Mouse (Mus musculus): ENCODE results near the gene Pkd1. TPM values are rescaled to one million over a fixed set of nuclear protein-coding genes. Genes with fewer than 3 reads are reported as not detected.

The Pkd1 gene
- polyA plus RNA-seq, 1 experiment from 2014 or later, result 24.7 TPM

DNA sequence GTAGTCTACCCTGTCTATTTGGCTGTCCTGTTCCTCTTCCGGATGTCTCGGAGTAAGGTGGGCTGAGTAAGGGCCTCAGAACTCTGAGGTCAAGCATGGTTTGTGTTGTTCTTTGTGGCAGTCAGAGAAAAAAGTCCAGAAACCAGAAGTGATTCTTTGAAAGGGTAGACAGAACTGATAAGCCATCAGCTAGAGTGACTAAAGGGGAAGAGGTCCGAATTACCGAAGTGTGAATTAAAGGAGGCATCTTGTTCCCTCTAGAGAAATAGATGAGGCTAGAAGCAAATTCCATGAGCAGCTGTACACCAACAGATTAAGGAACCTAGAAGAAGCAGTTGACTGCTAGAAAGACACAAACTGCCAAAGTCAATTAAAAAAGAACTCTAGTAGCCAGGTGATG is 36.9 kb downstream of the Pkd1 start:
- Histone ChIP-seq H3K4me1 (no peaks in the 10 kb centered on the region), H3K27ac (no peak overlapping the region), H3K27me3 (ENCODE audit: low read depth, poor library complexity, severe bottlenecking) (no peaks in the 10 kb centered on the region), H3K9me3 (replicated peaks) (no peaks in the 10 kb centered on the region), H3K4me3 (no peak overlapping the region), H3K36me3 (peaks cover 91% of the 10 kb centered on the region)
- WGBS, result 97% methylated on average over 4 of the region's 4 CpGs
- no peak for DNase-seq (ENCODE audit: low spot score)

- DNase-seq (ENCODE audit: low spot score), result no peak
- no peak overlapping the region for H3K4me3 ChIP-seq
- no peaks in the 10 kb centered on the region for H3K9me3 ChIP-seq (replicated peaks)
- H3K27ac ChIP-seq, result no peak overlapping the region
- H3K4me1 ChIP-seq, result no peaks in the 10 kb centered on the region
- 86% methylated on average over 3 of the region's 3 CpGs for WGBS
- no peaks in the 10 kb centered on the region for H3K27me3 ChIP-seq (ENCODE audit: low read depth, poor library complexity, severe bottlenecking)
- peaks cover 95% of the 10 kb centered on the region for H3K36me3 ChIP-seq
Observed at GRCm38 (mm10) chr17:24590943-24591342, 41.3 kb downstream of the Pkd1 start.

DNA sequence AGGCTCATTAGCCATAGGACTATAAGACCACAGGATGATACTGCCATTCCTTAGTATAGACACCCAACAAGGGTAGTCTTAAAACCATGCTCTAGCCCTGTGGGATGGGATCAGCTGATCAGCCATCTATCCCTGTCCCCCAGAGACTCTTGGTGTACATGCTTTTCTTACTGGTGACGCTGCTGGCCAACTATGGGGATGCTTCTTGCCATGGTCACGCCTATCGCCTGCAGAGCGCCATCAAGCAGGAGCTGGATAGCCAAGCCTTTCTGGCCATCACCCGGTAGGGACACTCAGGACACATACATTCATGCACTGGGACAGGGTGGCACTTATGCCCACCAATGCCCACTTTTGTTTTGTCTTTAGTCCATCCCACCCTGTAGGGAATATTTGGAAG is 42.1 kb downstream of the Pkd1 start:
- Histone ChIP-seq H3K36me3 (peaks cover 95% of the 10 kb centered on the region), H3K27me3 (ENCODE audit: low read depth, poor library complexity, severe bottlenecking) (no peaks in the 10 kb centered on the region)

DNA sequence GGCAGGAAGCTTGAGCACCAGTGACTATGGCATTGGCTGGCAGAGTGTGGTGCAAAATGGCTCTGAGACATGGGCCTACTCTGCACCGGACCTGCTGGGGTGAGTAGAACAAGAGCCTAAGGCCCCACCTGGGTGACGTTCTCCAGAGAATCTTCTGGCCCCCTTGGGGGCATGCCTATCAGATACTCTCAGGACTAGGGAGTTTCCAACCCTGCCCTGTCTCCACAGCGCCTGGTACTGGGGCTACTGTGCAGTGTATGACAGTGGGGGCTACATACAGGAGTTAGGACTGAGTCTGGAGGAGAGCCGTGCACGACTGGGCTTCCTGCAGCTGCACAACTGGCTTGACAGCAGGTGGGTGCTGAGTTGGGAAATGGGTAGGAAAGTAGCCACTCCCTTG is 43.6 kb downstream of the Pkd1 start:
- DNase-seq (ENCODE audit: low spot score), result no peak
- Histone ChIP-seq H3K9me3 (replicated peaks) (no peaks in the 10 kb centered on the region), H3K4me3 (no peak overlapping the region), H3K27me3 (ENCODE audit: low read depth, poor library complexity, severe bottlenecking) (no peaks in the 10 kb centered on the region), H3K27ac (no peak overlapping the region), H3K36me3 (peaks cover 95% of the 10 kb centered on the region), H3K4me1 (no peaks in the 10 kb centered on the region)
- WGBS, result 88% methylated on average over 5 of the region's 5 CpGs

More for the DNA sequence above, 42.1 kb downstream of the Pkd1 start:
- no peaks in the 10 kb centered on the region for H3K4me1 ChIP-seq
- 96% methylated on average over 5 of the region's 5 CpGs for WGBS
- H3K9me3 ChIP-seq (replicated peaks), result no peaks in the 10 kb centered on the region
- DNase-seq (ENCODE audit: low spot score), result no peak
- no peak overlapping the region for H3K4me3 ChIP-seq
- H3K27ac ChIP-seq, result no peak overlapping the region

DNA sequence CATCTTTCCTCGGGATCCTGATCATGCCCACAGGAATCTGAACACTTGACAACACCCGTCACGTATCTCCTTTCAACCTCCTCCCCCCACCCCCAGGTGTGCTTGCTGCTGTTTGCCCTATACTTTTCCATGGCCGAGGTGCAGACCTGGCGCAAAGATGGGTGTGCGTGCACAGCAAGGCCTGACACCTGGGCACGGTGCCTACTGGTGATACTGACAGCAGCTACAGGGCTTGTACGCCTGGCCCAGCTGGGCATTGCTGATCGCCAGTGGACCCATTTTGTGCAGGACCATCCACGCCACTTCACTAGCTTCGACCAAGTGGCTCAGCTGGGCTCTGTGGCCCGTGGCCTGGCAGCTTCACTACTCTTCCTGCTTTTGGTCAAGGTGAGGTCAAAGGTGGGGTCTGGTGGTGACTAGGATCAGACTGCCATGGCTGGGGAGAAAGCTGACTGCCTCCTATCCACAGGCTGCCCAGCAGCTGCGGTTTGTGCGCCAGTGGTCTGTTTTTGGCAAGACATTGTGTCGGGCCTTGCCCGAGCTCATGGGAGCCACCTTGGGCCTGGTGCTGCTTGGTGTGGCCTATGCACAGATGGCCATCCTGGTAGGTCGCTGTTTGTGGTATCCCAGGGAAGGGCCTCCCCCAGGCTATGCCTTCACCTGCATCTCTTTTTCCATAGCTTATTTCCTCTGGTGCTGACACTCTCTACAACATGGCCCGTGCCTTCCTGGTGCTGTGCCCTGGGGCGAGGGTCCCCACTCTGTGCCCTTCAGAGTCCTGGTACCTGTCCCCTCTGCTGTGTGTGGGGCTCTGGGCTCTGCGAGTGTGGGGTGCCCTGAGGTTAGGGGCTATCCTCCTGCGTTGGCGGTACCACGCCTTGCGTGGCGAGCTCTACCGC is 44.6 kb downstream of the Pkd1 start:
- H3K4me3 ChIP-seq, result no peak overlapping the region; the same call in 1 of the 2 replicates
- no peaks in the 10 kb centered on the region for H3K27me3 ChIP-seq (ENCODE audit: low read depth, poor library complexity, severe bottlenecking)
- no peaks in the 10 kb centered on the region for H3K9me3 ChIP-seq (replicated peaks)
- no peaks in the 10 kb centered on the region for H3K4me1 ChIP-seq
- H3K36me3 ChIP-seq, result peaks cover 97% of the 10 kb centered on the region
- 92% methylated on average over 26 of the region's 26 CpGs for WGBS
- DNase-seq (ENCODE audit: low spot score), result no peak
- no peak overlapping the region for H3K27ac ChIP-seq

DNA sequence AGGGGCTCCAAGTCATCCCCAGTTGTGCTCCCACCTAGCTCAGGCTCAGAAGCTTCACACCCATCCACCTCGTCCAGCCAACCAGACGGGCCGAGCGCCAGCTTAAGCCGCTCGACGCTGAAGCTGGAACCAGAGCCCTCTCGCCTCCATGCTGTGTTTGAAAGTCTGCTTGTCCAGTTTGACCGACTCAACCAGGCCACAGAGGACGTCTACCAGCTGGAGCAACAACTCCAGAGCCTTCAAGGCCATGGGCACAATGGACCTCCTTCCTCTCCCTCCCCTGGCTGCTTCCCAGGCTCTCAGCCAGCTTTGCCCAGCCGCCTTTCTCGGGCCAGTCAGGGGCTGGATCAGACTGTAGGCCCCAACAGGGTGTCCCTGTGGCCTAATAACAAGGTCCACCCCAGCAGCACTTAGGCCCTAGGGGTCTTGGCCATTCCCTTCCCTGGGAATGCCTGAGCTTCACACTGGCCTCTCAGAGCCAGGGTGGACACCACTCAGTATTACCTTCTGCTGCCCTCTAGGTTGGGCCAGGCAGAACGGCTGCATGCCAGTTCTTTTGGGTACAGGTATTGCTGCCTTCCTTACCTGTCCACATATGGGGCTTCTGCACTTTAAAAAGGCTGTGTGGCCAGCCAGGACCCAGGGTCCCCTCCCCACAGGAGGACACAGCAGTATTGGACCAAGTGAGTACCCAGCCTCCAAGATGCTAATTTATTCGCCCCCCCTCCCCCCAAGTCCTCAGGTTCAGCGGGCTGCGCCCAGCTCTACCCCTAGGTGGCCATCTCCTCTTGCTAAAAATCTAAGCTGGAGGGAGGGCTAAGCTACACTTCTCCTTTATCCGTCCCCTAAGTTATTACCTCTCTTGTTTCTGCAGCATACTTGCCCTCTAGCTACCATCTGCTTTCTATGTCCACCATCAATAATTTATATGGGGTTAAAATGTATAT is 45.8 kb downstream of the Pkd1 start:
- WGBS, result 81% methylated on average over 17 of the region's 17 CpGs
- DNase-seq (ENCODE audit: low spot score), result no peak

DNA sequence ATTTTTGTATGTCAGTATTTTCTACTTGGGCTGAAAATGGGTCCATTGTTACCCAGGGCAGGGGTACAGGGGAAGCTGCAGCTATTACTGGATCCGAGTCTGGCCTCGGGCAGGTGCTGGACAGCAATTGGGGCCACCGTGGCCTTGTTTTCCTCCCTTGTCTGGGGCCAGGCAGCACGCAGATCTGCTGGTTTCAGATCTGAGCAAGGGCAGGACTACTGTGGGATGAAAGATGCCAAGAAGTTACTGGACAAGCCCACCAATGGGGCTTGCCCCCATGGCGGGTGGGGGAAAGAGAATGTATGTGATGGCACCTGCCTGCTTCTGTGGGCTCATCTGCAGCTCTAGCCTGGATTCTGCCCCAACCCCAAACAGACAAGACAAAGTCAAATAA is 46.4 kb downstream of the Pkd1 start:
- H3K9me3 ChIP-seq (replicated peaks), result no peaks in the 10 kb centered on the region
- H3K27me3 ChIP-seq (ENCODE audit: low read depth, poor library complexity, severe bottlenecking), result no peaks in the 10 kb centered on the region
- WGBS, result 84% methylated on average over 5 of the region's 5 CpGs
- no peak overlapping the region for H3K27ac ChIP-seq
- peaks cover 100% of the 10 kb centered on the region for H3K36me3 ChIP-seq
- H3K4me1 ChIP-seq, result no peaks in the 10 kb centered on the region
- DNase-seq (ENCODE audit: low spot score), result no peak
- H3K4me3 ChIP-seq, result no peak overlapping the region

More for the DNA sequence above, 45.8 kb downstream of the Pkd1 start:
- Histone ChIP-seq H3K4me3 (no peak overlapping the region), H3K4me1 (no peaks in the 10 kb centered on the region), H3K36me3 (peaks cover 100% of the 10 kb centered on the region), H3K27me3 (ENCODE audit: low read depth, poor library complexity, severe bottlenecking) (no peaks in the 10 kb centered on the region), H3K27ac (no peak overlapping the region), H3K9me3 (replicated peaks) (no peaks in the 10 kb centered on the region)

GRCm38 (mm10) chr17:24596471-24597183 is 47.0 kb downstream of the Pkd1 start:
- Histone ChIP-seq H3K36me3 (peaks cover 100% of the 10 kb centered on the region), H3K4me3 (no peak overlapping the region), H3K27ac (no peak overlapping the region), H3K27me3 (ENCODE audit: low read depth, poor library complexity, severe bottlenecking) (no peaks in the 10 kb centered on the region), H3K9me3 (replicated peaks) (no peaks in the 10 kb centered on the region), H3K4me1 (no peaks in the 10 kb centered on the region)
- no peak for DNase-seq (ENCODE audit: low spot score)
- WGBS, result 91% methylated on average over 19 of the region's 19 CpGs

DNA sequence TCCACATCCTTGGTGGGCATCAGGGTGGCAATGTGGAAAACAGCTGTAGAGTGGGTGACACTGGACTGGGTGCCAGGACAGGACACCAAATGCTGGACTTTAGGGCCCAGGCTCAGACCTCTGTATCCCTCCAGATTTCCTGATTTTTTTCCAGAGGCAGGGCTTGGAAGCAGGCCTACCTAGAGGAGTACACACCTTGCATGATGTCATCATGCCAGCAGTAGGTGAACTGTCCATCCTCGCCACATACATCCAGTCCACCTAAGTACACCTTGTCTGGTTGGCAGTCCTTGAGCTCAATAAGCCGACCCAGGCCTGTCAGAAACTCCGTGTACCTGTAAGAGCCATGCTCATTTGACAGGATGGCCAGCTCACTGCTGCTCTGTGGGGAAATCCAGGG is 48.4 kb downstream of the Pkd1 start:
- no peak for DNase-seq (ENCODE audit: low spot score)
- 90% methylated on average over 3 of the region's 3 CpGs for WGBS
- H3K9me3 ChIP-seq (replicated peaks), result no peaks in the 10 kb centered on the region
- H3K36me3 ChIP-seq, result peaks cover 100% of the 10 kb centered on the region
- H3K4me1 ChIP-seq, result no peaks in the 10 kb centered on the region
- H3K27ac ChIP-seq, result no peak overlapping the region
- H3K27me3 ChIP-seq (ENCODE audit: low read depth, poor library complexity, severe bottlenecking), result no peaks in the 10 kb centered on the region
- H3K4me3 ChIP-seq, result no peak overlapping the region

- 94% methylated on average over 4 of the region's 4 CpGs for WGBS
Observed at GRCm38 (mm10) chr17:24600502-24600901, 50.9 kb downstream of the Pkd1 start.

DNA sequence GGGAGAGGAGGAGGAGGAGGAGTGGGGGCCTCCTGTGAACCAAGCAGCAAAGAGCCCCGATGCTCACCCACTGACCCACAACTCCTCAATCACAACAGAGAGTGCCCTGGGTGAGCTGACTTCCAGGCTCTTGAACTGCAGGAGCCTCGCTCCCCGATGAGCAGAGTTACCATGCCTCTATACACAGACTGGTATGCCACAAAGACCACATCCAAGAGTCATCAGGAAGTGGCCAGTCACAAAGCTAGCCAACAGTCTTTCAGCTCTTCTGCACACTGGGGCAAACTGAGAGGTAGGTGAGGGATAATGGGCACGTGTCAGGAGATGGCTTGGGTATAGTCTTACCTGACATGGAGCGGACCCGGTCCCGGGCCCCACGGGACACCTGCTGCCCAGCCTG is 54.3 kb downstream of the Pkd1 start:
- no peaks in the 10 kb centered on the region; the same call in 1 of the 2 replicates for H3K4me1 ChIP-seq
- no peak for DNase-seq (ENCODE audit: low spot score)
- H3K9me3 ChIP-seq (replicated peaks), result no peaks in the 10 kb centered on the region
- 93% methylated on average over 8 of the region's 8 CpGs for WGBS
- H3K36me3 ChIP-seq, result peaks cover 100% of the 10 kb centered on the region
- H3K4me3 ChIP-seq, result no peak overlapping the region
- no peaks in the 10 kb centered on the region for H3K27me3 ChIP-seq (ENCODE audit: low read depth, poor library complexity, severe bottlenecking)
- H3K27ac ChIP-seq, result no peak overlapping the region

More at GRCm38 (mm10) chr17:24600502-24600901, 50.9 kb downstream of the Pkd1 start:
- Histone ChIP-seq H3K27ac (no peak overlapping the region), H3K4me3 (peak overlapping the region; percentile 3; the same call in 1 of the 2 replicates), H3K9me3 (replicated peaks) (no peaks in the 10 kb centered on the region), H3K4me1 (no peaks in the 10 kb centered on the region; the same call in 1 of the 2 replicates), H3K27me3 (ENCODE audit: low read depth, poor library complexity, severe bottlenecking) (no peaks in the 10 kb centered on the region), H3K36me3 (peaks cover 100% of the 10 kb centered on the region)
- DNase-seq (ENCODE audit: low spot score), result no peak

DNA sequence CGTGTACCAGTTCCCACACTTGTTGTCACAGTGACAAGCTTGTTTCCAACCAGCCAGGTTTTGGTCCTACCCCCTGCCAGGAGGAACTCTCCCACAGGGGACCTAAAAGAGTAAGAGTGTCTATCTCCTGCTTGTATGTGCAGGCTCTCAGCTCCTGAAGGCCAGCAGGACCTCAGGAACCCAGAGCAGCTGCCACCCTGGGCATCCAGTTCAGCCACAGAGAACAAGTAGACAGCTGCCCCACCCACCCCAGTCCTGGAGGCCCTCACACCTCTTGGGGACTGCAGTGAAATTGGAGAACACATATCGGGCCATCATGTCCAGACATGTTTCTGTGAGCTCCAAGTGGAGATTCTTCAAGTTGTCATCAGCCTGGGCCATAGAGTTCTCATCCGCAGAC is 54.9 kb downstream of the Pkd1 start:
- WGBS, result 87% methylated on average over 3 of the region's 3 CpGs
- H3K4me3 ChIP-seq, result no peak overlapping the region
- no peak for DNase-seq (ENCODE audit: low spot score)
- H3K27ac ChIP-seq, result no peak overlapping the region
- H3K4me1 ChIP-seq, result no peaks in the 10 kb centered on the region; the same call in 1 of the 2 replicates
- H3K9me3 ChIP-seq (replicated peaks), result no peaks in the 10 kb centered on the region
- peaks cover 98% of the 10 kb centered on the region for H3K36me3 ChIP-seq
- H3K27me3 ChIP-seq (ENCODE audit: low read depth, poor library complexity, severe bottlenecking), result no peaks in the 10 kb centered on the region
